Mouse (Mus musculus): ENCODE measurements around the gene Gm36028. TPM values are rescaled to one million over a fixed set of nuclear protein-coding genes. Genes with fewer than 3 reads are reported as not detected.

Gene Gm36028
- polyA plus RNA-seq, 1 experiment from 2014 or later = 0.19 TPM

DNA sequence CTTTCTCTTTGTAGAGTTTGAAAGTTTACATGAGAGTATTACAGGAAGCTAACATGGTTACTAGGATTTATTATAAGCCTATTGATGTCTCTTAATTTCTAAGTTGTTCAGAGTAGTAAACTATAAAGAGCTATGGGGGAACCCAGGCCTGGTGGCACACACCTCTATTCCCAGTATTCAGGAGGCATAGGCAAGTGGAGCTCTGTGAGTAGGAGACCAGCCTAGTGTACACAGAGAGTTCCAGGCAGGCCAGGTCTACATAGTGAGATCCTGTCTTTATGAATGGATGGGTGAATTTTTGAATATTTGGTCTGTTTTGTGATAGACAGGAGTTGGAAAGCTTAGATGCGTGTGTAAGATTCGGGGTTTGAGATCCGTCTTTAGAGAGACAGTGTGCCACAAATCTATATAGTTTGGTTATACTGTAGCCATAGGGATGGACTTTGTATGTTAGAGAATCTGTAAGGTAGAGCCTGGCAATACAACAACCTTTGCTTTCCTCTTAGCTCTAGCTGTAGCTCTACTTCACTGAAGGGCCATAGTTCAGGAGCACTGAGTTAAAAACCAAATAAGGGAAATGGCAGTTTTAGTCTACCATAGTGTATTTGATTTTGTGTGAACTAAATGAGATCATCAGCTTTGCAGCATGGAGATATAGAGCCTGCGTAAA, 18.9 kb upstream of the Gm36028 start:
- no peak overlapping the region for H3K9ac ChIP-seq (replicated peaks; ENCODE audit: low read depth, low read length)
- 97% methylated on average over 4 of the region's 4 CpGs for WGBS
- no peak for ATAC-seq
- H3K4me3 ChIP-seq (replicated peaks; ENCODE audit: low read length) = no peak overlapping the region
- no peaks in the 10 kb centered on the region for H3K4me1 ChIP-seq (replicated peaks; ENCODE audit: control insufficient read depth, insufficient read depth, low read length)
- H3K4me2 ChIP-seq (ENCODE audit: low read length) = no peak overlapping the region
- H3K27ac ChIP-seq (ENCODE audit: low read length) = no peak overlapping the region
- no peaks in the 10 kb centered on the region for H3K27me3 ChIP-seq (replicated peaks; ENCODE audit: control insufficient read depth, insufficient read depth, low read length)
- H3K36me3 ChIP-seq (ENCODE audit: control insufficient read depth, insufficient read depth) = peaks cover 34% of the 10 kb centered on the region
- H3K9me3 ChIP-seq (ENCODE audit: control insufficient read depth, low read length) = no peaks in the 10 kb centered on the region

DNA sequence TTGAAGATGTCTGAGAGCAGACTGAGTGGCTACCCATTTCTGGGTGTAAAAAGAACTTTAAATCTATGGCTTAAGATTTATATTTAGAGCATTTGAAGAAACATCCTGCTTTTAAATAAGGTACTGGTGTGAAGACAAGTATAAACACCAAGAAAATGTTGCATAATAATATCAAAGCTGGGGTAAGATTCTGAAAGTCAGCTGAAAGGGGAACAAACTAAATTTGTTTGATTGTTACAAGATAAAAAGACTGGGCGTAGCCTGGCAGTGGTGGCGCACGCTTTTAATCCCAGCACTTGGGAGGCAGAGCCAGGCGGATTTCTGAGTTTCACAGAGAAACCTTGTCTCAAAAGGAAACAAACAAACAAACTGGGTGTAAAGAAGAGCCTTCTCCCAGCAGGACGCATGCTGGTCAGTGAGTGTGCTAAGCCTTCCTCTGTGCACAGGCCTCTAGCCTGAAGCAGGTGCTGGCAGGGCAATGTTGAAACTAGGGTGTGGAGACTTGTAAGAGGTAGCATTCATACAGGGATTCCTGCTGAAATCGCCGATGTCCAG, 18.1 kb upstream of the Gm36028 start:
- H3K4me3 ChIP-seq (replicated peaks; ENCODE audit: low read length) = no peak overlapping the region
- H3K27me3 ChIP-seq (replicated peaks; ENCODE audit: control insufficient read depth, insufficient read depth, low read length) = no peaks in the 10 kb centered on the region
- 87% methylated on average over 7 of the region's 7 CpGs for WGBS
- no peaks in the 10 kb centered on the region for H3K4me1 ChIP-seq (replicated peaks; ENCODE audit: control insufficient read depth, insufficient read depth, low read length)
- no peaks in the 10 kb centered on the region for H3K9me3 ChIP-seq (ENCODE audit: control insufficient read depth, low read length)
- H3K9ac ChIP-seq (replicated peaks; ENCODE audit: low read depth, low read length) = no peak overlapping the region
- no peak overlapping the region for H3K4me2 ChIP-seq (ENCODE audit: low read length)
- peaks cover 34% of the 10 kb centered on the region for H3K36me3 ChIP-seq (ENCODE audit: control insufficient read depth, insufficient read depth)
- H3K27ac ChIP-seq (ENCODE audit: low read length) = no peak overlapping the region
- ATAC-seq = no peak

DNA sequence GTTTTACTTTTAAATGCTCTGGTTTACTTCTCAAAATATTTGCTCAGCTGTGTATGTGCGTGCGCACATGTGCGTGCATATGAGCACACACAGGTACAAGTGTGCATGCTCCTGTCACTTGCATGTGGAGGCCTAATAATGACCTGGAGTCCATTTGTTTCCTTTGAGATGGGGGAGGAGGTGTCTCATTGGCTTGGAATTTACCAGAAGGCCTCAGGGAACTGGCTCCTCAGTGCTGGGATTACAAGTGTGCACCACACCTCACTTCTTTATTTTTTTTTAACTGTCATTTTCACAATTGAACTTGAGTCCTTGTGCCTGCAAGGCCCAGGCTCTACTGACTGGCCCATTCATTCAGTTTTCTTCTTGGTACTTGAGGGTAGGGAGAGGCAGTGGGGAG, 16.5 kb upstream of the Gm36028 start:
- 100% methylated on average over 3 of the region's 3 CpGs for WGBS
- Histone ChIP-seq H3K9me3 (ENCODE audit: control insufficient read depth, low read length) (no peaks in the 10 kb centered on the region), H3K4me2 (ENCODE audit: low read length) (no peak overlapping the region), H3K27ac (ENCODE audit: low read length) (no peak overlapping the region), H3K27me3 (replicated peaks; ENCODE audit: control insufficient read depth, insufficient read depth, low read length) (no peaks in the 10 kb centered on the region), H3K36me3 (ENCODE audit: control insufficient read depth, insufficient read depth) (peaks cover 25% of the 10 kb centered on the region), H3K4me1 (replicated peaks; ENCODE audit: control insufficient read depth, insufficient read depth, low read length) (no peaks in the 10 kb centered on the region), H3K4me3 (replicated peaks; ENCODE audit: low read length) (no peak overlapping the region), H3K9ac (replicated peaks; ENCODE audit: low read depth, low read length) (no peak overlapping the region)
- ATAC-seq = no peak

GRCm38 (mm10) chr16:37874501-37875235, 13.7 kb upstream of the Gm36028 start:
- Histone ChIP-seq H3K36me3 (ENCODE audit: control insufficient read depth, insufficient read depth) (peaks cover 16% of the 10 kb centered on the region), H3K9ac (replicated peaks; ENCODE audit: low read depth, low read length) (no peak overlapping the region), H3K4me2 (ENCODE audit: low read length) (no peak overlapping the region), H3K9me3 (ENCODE audit: control insufficient read depth, low read length) (no peaks in the 10 kb centered on the region), H3K4me3 (replicated peaks; ENCODE audit: low read length) (no peak overlapping the region), H3K27me3 (replicated peaks; ENCODE audit: control insufficient read depth, insufficient read depth, low read length) (no peaks in the 10 kb centered on the region), H3K4me1 (replicated peaks; ENCODE audit: control insufficient read depth, insufficient read depth, low read length) (peaks cover 19% of the 10 kb centered on the region), H3K27ac (ENCODE audit: low read length) (peak overlapping the region; percentile 28; the same call in 1 of the 2 replicates)
- no peak for ATAC-seq
- 78% methylated on average over 4 of the region's 4 CpGs for WGBS

GRCm38 (mm10) chr16:37871112-37871715, 10.3 kb upstream of the Gm36028 start:
- Histone ChIP-seq H3K27ac (ENCODE audit: low read length) (no peak overlapping the region), H3K27me3 (replicated peaks; ENCODE audit: control insufficient read depth, insufficient read depth, low read length) (no peaks in the 10 kb centered on the region), H3K9ac (replicated peaks; ENCODE audit: low read depth, low read length) (no peak overlapping the region), H3K4me3 (replicated peaks; ENCODE audit: low read length) (no peak overlapping the region), H3K4me2 (ENCODE audit: low read length) (peak overlapping the region; percentile 12), H3K36me3 (ENCODE audit: control insufficient read depth, insufficient read depth) (no peaks in the 10 kb centered on the region), H3K4me1 (replicated peaks; ENCODE audit: control insufficient read depth, insufficient read depth, low read length) (peaks cover 25% of the 10 kb centered on the region), H3K9me3 (ENCODE audit: control insufficient read depth, low read length) (no peaks in the 10 kb centered on the region)
- no peak for ATAC-seq
- 55% methylated on average over 4 of the region's 4 CpGs for WGBS

DNA sequence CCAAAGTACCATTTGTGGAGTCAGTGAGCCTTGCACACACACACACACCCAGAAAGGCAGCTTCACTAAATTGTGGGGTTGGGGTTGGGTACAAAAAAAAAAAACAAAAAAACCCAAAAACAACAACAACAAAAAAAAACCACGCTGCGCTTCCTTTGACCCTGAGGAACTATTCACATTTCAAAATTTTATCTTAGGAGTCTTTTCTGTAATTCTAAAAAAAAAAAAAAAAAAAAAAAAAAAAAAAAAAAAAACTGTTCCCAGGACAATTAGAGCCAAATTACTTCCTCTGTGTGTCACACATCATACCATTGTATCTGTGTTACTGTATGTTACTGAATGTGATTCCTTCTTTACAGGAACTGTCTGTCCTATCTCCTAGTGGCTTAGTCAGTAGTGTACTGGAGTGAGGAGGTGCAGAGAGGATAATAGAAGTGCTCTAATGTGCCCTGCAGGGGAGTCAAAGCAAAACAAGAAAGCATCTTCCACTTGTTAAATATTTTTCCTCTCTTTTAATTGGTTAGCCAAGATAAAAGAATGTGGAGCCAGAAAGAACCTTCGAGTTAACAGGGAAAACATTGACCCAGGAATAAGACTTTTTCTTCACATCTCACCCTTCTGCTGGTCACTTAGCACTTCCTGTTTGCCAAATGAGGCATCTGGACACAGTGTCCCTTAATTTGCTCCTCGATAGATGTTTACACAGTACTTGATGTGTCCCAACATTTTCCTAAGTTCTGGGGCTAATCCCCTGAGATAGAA, 8.7 kb upstream of the Gm36028 start:
- H3K27me3 ChIP-seq (replicated peaks; ENCODE audit: control insufficient read depth, insufficient read depth, low read length) = no peaks in the 10 kb centered on the region
- H3K9ac ChIP-seq (replicated peaks; ENCODE audit: low read depth, low read length) = peak overlapping the region; percentile 91
- no peak for ATAC-seq
- WGBS = 23% methylated on average over 4 of the region's 4 CpGs
- peaks cover 25% of the 10 kb centered on the region for H3K4me1 ChIP-seq (replicated peaks; ENCODE audit: control insufficient read depth, insufficient read depth, low read length)
- peak overlapping the region; percentile 86 for H3K4me2 ChIP-seq (ENCODE audit: low read length)
- no peaks in the 10 kb centered on the region for H3K9me3 ChIP-seq (ENCODE audit: control insufficient read depth, low read length)
- peak overlapping the region; percentile 72 for H3K4me3 ChIP-seq (replicated peaks; ENCODE audit: low read length)
- no peaks in the 10 kb centered on the region for H3K36me3 ChIP-seq (ENCODE audit: control insufficient read depth, insufficient read depth)
- peak overlapping the region; percentile 99 for H3K27ac ChIP-seq (ENCODE audit: low read length)

DNA sequence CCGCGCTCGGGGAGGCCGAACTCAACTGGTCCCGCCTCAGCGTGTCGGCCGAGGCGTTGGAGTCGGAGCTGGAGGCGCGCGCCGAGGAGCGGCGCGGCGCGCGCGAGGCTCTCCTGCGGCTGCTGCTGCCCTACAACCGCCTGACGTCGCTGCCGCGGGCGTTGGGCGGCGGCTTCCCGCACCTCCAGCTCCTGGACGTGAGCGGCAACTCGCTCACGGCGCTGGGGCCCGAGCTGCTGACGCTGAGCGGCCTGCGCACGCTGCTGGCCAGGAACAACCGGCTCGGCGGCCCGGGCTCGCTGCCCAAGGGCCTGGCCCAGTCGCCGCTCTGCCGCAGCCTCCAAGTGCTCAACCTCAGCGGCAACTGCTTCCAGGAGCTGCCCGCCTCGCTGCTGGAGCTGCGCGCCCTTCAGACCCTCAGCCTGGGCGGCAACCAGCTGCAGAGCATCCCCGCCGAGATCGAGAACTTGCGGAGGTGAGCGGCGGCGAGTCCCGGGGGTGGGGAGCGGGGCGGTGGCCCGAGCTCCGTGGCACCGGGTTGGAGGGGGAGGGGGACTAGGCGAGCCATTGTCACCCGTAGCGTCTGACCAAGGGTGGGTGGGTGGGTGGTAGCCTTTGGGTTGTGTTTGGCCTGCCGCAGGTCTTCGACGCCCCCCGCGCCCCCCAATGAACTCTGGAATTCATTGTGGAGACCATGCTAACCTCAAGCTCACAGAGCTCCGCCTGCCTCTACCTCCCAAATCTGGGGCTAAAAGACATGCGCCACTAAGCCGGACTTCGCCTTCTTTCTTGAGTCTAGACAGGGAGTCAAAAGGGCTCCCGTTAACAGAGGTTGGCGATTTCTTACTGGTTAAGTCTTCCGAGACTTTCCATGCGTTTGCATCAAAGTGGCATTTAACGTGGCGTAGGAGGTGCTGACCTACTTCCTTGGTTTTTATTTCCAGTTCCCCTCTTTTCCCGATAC, 7.8 kb upstream of the Gm36028 start:
- Histone ChIP-seq H3K4me1 (replicated peaks; ENCODE audit: control insufficient read depth, insufficient read depth, low read length) (peaks cover 25% of the 10 kb centered on the region), H3K27ac (ENCODE audit: low read length) (peak overlapping the region; percentile 99), H3K4me2 (ENCODE audit: low read length) (peak overlapping the region; percentile 86), H3K27me3 (replicated peaks; ENCODE audit: control insufficient read depth, insufficient read depth, low read length) (no peaks in the 10 kb centered on the region), H3K9me3 (ENCODE audit: control insufficient read depth, low read length) (no peaks in the 10 kb centered on the region), H3K9ac (replicated peaks; ENCODE audit: low read depth, low read length) (peak overlapping the region; percentile 91), H3K4me3 (replicated peaks; ENCODE audit: low read length) (peak overlapping the region; percentile 72), H3K36me3 (ENCODE audit: control insufficient read depth, insufficient read depth) (no peaks in the 10 kb centered on the region)
- 0% methylated on average over 82 of the region's 87 CpGs for WGBS
- ATAC-seq = peak; percentile 81

GRCm38 (mm10) chr16:37867791-37868505, 7.0 kb upstream of the Gm36028 start, which contains the start of gene Lrrc58:
Gene Lrrc58, plus strand, starts transcription at chr16:37868389.
- no peaks in the 10 kb centered on the region for H3K27me3 ChIP-seq (replicated peaks; ENCODE audit: control insufficient read depth, insufficient read depth, low read length)
- H3K4me2 ChIP-seq (ENCODE audit: low read length) = peak within 1 kb of the TSS; percentile 86
- no peaks in the 10 kb centered on the region for H3K9me3 ChIP-seq (ENCODE audit: control insufficient read depth, low read length)
- H3K9ac ChIP-seq (replicated peaks; ENCODE audit: low read depth, low read length) = peak within 1 kb of the TSS; percentile 91
- H3K4me3 ChIP-seq (replicated peaks; ENCODE audit: low read length) = peak within 1 kb of the TSS; percentile 72
- H3K4me1 ChIP-seq (replicated peaks; ENCODE audit: control insufficient read depth, insufficient read depth, low read length) = peaks cover 25% of the 10 kb centered on the region
- no peaks in the 10 kb centered on the region for H3K36me3 ChIP-seq (ENCODE audit: control insufficient read depth, insufficient read depth)
- WGBS = under 1% methylated on average over 73 of the region's 86 CpGs
- peak; percentile 97 for ATAC-seq
- H3K27ac ChIP-seq (ENCODE audit: low read length) = peak within 1 kb of the TSS; percentile 99

Measured in forebrain, embryonic 16.5 days (tissue).